Mouse (Mus musculus) Patski (cell line): ENCODE measurements at regions not wholly inside any gene's neighbourhood (a gene's known extent, or its start where the extent isn't known, plus 50 kb on each side); places are given as distances from the start of the nearest gene placed in this dataset.

Experiments used
- ATAC-seq: fragments of 100-300 bp; one replicate; pipeline ENCODE4 v1.8.0; 2021
- CTCF ChIA-PET: fragments of 350-600 bp; sonication (Branson Sonifier 250); formaldehyde crosslinking; loops from one replicate; lab custom pipeline; 2022; ENCODE audit warnings: inconsistent platforms; lab: Charles Lee
- POLR2A ChIA-PET: fragments of 350-600 bp; sonication (Branson Sonifier 250); formaldehyde crosslinking; loops from one replicate; lab custom pipeline; 2022; ENCODE audit warnings: antibody characterized with exemption, inconsistent platforms; lab: Charles Lee
- DNase-seq: peaks from one replicate; pipeline ENCODE4 v3.0.0-alpha.2; 2011; ENCODE audit warnings: low read depth, low spot score
- H3K27me3 ChIP-seq: fragments of 371-371 bp; one replicate; pipeline ENCODE4 v1.5.1; 2021
- CTCF ChIP-seq: fragments of 100-300 bp; IDR thresholded peaks from one replicate; pipeline ENCODE4 v1.5.1; 2021
- in situ Hi-C: fragments of 300-500 bp; cut with MboI; formaldehyde crosslinking; loops from 3 replicates; pipeline ENCODE4 v1.11.1; 2018; ENCODE audit warnings: low pct_unique_long_range_greater_than_20kb, mixed read lengths

- ATAC-seq (no peak), DNase-seq (no peak)
- no peak for TF ChIP-seq CTCF
- H3K27me3 ChIP-seq = no peaks in the 10 kb centered on the region
- CTCF ChIA-PET = no interaction called here
- POLR2A ChIA-PET = no interaction called here
- in situ Hi-C loops = no loop called here
Measured at GRCm38 (mm10) chr12:63598905-63599304, 875.6 kb downstream of the Fscb start.

- TF ChIP-seq CTCF = no peak
- no peaks in the 10 kb centered on the region for H3K27me3 ChIP-seq
- POLR2A ChIA-PET = no interaction called here
- CTCF ChIA-PET = no interaction called here
- no peak for ATAC-seq
- in situ Hi-C loops = no loop called here
- no peak for DNase-seq
Measured at GRCm38 (mm10) chr12:63554672-63555071, 919.8 kb downstream of the Fscb start.

DNA sequence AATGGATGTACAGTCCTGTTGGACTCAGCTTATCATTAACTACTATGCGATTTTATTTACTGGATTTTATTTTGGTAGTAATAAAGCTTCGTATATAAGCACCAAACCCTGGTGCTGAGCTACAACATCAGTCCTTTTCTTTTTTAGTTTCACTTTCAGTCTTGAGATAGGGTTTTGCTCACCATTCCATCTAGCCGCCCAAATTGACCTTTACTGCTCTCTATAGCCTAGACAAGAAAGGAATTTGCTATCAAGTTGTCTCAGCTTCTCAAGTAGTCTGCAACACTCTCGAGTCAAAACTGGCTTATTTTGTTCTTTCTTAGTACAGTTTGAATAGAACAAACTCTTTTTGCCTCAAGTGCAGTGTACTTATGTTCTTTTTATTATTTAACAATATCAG, 921.7 kb downstream of the Fscb start:
- no peak for TF ChIP-seq CTCF
- ATAC-seq = peak; percentile 26
- no peak for DNase-seq
- CTCF ChIA-PET = no interaction called here
- in situ Hi-C loops = no loop called here
- POLR2A ChIA-PET = no interaction called here
- no peaks in the 10 kb centered on the region for H3K27me3 ChIP-seq

DNA sequence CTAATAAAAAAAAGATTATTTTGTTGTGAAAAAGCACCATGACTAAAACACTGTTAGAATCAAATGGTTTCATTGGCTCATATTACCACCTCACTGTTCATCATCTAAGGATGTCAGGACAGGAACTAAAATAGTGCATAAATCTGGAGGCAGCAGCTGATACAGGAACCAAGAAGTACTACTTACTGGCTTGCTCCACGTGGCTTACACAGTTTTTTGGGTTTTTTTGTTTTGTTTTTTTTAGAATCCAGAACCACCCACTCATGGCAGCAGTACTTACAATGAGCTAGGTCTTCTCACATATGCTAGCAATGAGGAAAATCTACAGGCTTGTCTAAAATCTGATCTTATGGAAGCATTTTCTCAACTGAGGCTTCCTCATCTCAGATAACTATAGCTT, 940.4 kb downstream of the Fscb start:
- no peak for TF ChIP-seq CTCF
- ATAC-seq = no peak
- CTCF ChIA-PET = no interaction called here
- no peak for DNase-seq
- in situ Hi-C loops = no loop called here
- POLR2A ChIA-PET = no interaction called here
- H3K27me3 ChIP-seq = no peaks in the 10 kb centered on the region

- ChIA-PET CTCF (no interaction called here), POLR2A (no interaction called here)
- ATAC-seq (no peak), DNase-seq (no peak)
- in situ Hi-C loops = no loop called here
- H3K27me3 ChIP-seq = no peaks in the 10 kb centered on the region
- TF ChIP-seq CTCF = no peak
Measured at GRCm38 (mm10) chr12:63503774-63504173, 970.7 kb downstream of the Fscb start.

- ChIA-PET CTCF (no interaction called here), POLR2A (no interaction called here)
- no peak for DNase-seq
- no peak for TF ChIP-seq CTCF
- no peaks in the 10 kb centered on the region for H3K27me3 ChIP-seq
- ATAC-seq = no peak
- in situ Hi-C loops = no loop called here
Measured at GRCm38 (mm10) chr12:63490405-63490804, 984.1 kb downstream of the Fscb start.

DNA sequence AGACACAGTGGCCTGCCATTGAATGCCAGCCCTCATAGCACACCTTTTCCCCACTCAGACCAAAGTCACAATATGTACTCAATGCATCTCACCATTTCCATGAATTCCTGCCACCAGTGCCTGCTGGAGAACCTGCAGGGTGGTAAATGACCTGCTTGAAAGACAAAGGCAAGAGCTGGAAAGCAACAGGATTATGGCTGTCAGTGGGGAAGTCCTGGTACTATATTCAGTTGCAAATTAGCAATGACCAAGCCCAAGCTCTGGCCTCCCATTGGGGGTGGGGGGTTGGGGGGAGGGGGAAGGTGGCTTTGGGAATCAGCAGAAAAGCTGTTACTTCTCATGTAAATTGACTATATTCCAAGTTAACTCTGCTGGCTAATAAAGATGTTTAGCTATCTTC, 990.4 kb downstream of the Fscb start:
- POLR2A ChIA-PET = no interaction called here
- no peak for TF ChIP-seq CTCF
- in situ Hi-C loops = no loop called here
- H3K27me3 ChIP-seq = no peaks in the 10 kb centered on the region
- CTCF ChIA-PET = no interaction called here
- DNase-seq = no peak
- no peak for ATAC-seq

GRCm38 (mm10) chr12:63468936-63469335, 1005.6 kb downstream of the Fscb start:
- ChIA-PET POLR2A (no interaction called here), CTCF (no interaction called here)
- TF ChIP-seq CTCF = no peak
- in situ Hi-C loops = no loop called here
- ATAC-seq (no peak), DNase-seq (no peak)
- H3K27me3 ChIP-seq = no peaks in the 10 kb centered on the region
